Mouse (Mus musculus) kidney, adult 10 weeks (tissue): ENCODE measurements around the gene Rpf1. TPM values are rescaled to one million over a fixed set of nuclear protein-coding genes. Genes with fewer than 3 reads are reported as not detected.

Experiments
- polyA plus RNA-seq: library from polyadenylated mRNA; stranded (reverse); fragments of 350-450 nt; fragmentation: Illumina TruSeq; extraction: RNeasy Lipid Tissue Mini Kit (QIAGEN cat#74804); gene quantifications from one replicate; pipeline ENCODE4 v1.2.3, GENCODE M21; 2014; ENCODE audit warnings: low read depth, low replicate concordance

Rpf1 gene
- polyA plus RNA-seq = 127 TPM

DNA sequence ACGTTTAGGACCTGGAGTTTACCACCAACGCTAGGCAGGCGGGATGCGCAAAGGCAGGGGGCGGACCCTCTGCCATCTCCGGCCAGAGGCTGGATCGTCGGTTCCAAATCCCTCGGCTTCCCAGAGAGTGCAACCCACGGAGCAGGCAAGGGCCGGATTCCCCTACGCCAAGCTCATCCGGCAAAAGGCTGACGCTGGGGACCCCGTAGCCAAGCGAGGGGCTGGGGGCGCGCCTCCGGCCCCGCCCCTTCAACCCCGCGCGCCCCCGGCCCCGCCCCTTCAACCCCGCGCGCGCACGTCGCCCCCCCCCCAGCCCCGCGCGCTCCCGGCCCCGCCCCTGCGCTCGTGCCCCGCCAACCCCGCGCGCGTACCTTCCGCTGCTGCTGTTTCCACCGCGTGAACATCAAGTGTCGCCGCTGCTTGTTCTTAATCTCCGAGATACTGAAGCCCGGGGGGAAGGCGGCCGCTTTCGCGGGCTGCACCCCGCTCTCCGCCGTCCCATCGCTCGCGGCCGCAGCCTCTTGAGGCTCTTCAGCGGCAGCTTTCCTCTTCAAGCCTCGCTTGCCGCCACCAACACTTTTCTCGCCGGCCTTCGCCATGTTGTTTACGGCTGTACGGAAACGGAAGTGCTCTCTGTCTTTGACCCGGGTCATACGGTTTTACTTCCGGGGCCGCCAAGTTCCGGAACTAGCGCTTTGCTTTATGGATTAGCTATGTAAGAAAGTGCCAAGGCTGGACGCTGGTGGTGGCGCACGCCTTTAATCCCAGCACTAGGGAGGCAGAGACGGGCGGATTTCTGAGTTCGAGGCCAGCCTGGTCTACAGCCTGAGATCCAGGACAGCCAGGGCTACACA, at the start of gene Rpf1:
Rpf1 (minus strand) TSS at position 632 of the 854 bp plus-strand sequence.

DNA sequence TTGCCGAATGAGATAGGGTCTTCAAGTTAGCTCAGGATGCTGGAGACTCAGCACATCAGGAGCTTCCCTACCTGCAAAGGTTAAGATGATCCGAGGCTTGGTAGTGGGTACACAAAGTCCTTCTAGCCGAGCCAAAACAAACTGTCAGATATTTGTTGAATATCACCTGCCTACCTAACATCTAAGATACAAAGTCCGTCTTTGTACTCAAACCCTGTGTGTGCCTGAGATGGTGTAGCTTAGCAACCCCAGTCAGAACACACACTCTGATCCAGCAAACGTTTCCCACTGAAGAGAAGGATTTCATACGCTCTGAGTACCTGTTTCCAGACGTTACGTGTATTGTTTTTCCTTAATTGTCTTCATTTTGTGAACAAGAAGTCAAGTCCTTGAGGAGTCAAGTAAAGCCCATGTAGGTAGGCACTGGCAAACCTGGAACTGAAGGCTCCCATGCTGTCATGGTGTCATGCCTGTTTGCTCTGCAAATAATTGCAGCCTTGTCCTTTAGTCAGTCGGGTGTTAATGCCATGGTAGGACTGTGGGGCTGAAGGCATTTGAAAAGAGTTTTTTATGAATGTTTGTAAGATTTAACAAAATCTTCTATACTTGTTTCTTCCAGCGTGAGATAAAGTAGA, 49.0 kb upstream of the Rpf1 start, which contains the start of gene Uox:
Uox (plus strand) TSS at position 279 of the 635 bp plus-strand sequence.

DNA sequence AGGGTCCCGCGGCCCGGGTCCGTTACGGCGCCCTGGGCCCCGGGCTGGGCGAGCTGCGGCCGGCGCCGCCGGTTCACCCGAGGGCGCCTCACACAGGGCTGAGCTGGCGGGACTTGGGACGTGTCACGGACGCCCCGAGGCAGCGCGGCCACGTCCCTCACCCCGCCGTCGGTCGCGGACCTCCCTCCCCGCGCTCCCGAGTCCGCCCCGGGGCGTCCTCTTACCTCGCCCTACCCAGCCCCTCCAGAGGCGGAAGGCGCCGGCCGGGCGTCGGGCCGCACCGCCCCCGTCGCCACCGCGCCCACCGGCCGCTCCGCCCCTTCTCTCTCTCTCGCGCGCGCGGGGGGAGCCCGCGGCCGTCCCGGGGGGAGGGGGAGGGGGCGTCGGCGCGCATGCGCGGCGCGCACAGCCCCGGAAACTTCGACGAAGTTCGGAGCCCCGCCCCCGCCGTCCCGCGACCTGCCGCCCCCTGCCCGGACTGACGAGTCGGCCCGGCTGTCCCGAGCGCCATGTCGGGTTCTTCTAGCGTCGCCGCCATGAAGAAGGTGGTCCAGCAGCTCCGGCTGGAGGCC, 21.7 kb downstream of the Rpf1 start, which contains the start of the genes Spata1 and Gng5:
Spata1 (minus strand) TSS at position 323 of the 572 bp plus-strand sequence.
Gng5 (plus strand) TSS at position 377 of the 572 bp plus-strand sequence.

Other genes starting within 250 kb of the Rpf1 start
- gene Ssx2ip, start 116.8 kb downstream of the Rpf1 start, polyA plus RNA-seq = 45.2 TPM
- gene Ctbs, start 71.6 kb downstream of the Rpf1 start, polyA plus RNA-seq = 85.8 TPM
- gene Spata1, start 21.7 kb downstream of the Rpf1 start, polyA plus RNA-seq = 7.1 TPM
- 922 TPM for gene Gng5, start 21.6 kb downstream of the Rpf1 start, polyA plus RNA-seq
- not detected for gene Uox, start 49.0 kb upstream of the Rpf1 start, polyA plus RNA-seq
- not detected for gene Dnase2b, start 94.2 kb upstream of the Rpf1 start, polyA plus RNA-seq
- not detected for gene 4930503B20Rik, start 129.9 kb upstream of the Rpf1 start, polyA plus RNA-seq
- gene Samd13, start 164.2 kb upstream of the Rpf1 start, polyA plus RNA-seq = 0.89 TPM